In the genomic region with DNA sequence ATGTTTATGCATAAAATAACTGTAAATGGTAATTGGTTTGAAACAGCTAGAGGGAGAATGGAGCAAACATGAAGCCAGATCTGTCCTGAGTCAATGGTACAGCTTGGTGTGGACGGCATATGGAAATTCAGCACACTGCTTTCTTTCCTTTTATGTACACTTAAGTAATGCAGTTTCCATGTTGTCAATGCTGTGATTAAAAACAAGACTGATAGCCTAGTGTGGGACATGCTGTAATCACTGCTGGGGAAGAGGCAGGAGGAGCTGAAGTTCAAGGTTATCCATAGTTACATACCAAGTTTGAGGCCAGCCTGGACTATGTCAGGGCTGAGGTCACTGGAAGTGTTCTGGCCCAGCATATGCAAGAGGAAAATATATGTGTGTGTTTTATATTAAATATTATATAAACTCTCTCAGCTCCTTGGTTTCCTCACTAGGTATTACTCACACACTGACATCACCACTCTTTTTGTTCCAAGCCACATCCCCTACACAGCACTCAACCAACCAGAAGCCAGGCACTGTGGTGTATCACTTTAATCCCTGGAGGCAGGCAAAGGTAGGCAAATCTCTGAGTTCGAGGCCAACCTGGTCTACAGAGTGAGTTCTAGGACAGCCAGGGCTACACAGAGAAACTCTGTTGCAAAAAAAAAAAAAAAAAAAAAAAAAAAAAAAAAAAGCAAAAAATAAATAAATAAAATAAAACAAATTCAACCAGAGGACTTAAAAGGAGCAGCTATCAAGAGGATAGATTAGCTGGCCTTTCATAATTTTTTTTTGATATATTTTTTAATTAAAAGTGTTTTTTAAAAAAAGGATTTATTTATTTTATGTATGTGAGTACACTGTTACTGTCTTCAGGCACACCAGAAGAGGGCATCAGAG, we compare ENCODE assay signal across 25 mouse cellular contexts. TPM values are rescaled to one million over a fixed set of nuclear protein-coding genes. Genes with fewer than 3 reads are reported as not detected.
DNase-seq lines count a peak whose midpoint lies in the region; ATAC-seq and TF ChIP-seq lines count a peak whose summit lies in the region.
"Had no signal": no experiment of that assay in that cellular context is flagged by ENCODE, and none has a peak within 500 bp of the region (broad histone marks: within the 10 kb centered on the region; RNA-seq: fewer than 3 reads in every experiment).

No protein-coding gene starts in this region.

- WGBS in heart, embryonic 11.5 days (ENCODE audit: insufficient replicate concordance), result 72% methylated on average over 2 of the region's 2 CpGs
- 62% methylated on average over 2 of the region's 2 CpGs for WGBS in heart, postnatal 0 days
- WGBS in midbrain, embryonic 15.5 days, result 87% methylated on average over 2 of the region's 2 CpGs

- no peak for TF ChIP-seq EP300 in heart, postnatal 0 days (IDR thresholded peaks at IDR 0.05; ENCODE audit: low read depth)

- H3K9ac ChIP-seq in heart, embryonic 11.5 days (ENCODE audit: low read depth, low read length), result no peak overlapping the region
- no peak overlapping the region for H3K9ac ChIP-seq in heart, postnatal 0 days (replicated peaks; ENCODE audit: low read depth, low read length)
- H3K9ac ChIP-seq in midbrain, embryonic 15.5 days, result no peak overlapping the region
- H3K9ac ChIP-seq: embryonic facial prominence, embryonic 12.5 days; forebrain, embryonic 12.5 days; hindbrain, embryonic 14.5 days; limb, embryonic 15.5 days; midbrain, embryonic 12.5 days had no signal

- peak overlapping the region; percentile 18 for H3K27ac ChIP-seq in heart, embryonic 11.5 days (ENCODE audit: low read depth, low read length)
- peak overlapping the region; percentile 32 for H3K27ac ChIP-seq in heart, postnatal 0 days (ENCODE audit: low read depth)
- no peak overlapping the region for H3K27ac ChIP-seq in midbrain, embryonic 15.5 days
- H3K27ac ChIP-seq: embryonic facial prominence, embryonic 12.5 days; forebrain, embryonic 12.5 days; hindbrain, embryonic 14.5 days; left cerebral cortex, adult 2 months; limb, embryonic 15.5 days; midbrain, embryonic 12.5 days had no signal

- no peak for TF ChIP-seq CTCF in heart, postnatal 0 days (IDR thresholded peaks at IDR 0.05; ENCODE audit: low read depth)

- no peak for DNase-seq in heart, postnatal 4 days
- no peak for DNase-seq in heart, postnatal 0 days (ENCODE audit: low spot score)
- DNase-seq in heart, adult 18-20 months, result no peak
- peak; percentile 68 for DNase-seq in 416B (ENCODE audit: low read depth)
- DNase-seq in NIH3T3 (ENCODE audit: low read depth), result peak; percentile 75
- no peak for DNase-seq in right cerebral cortex, postnatal 25 days
- DNase-seq: cerebellum, adult 2 months; cerebellum, postnatal 25 days; kidney, adult 8-10 months; kidney, postnatal 10 days; lung, adult 18-20 months had no signal

- ATAC-seq in heart, embryonic 11.5 days (replicated peaks; ENCODE audit: insufficient number of reproducible peaks, low FRiP score, low TSS enrichment), result no peak
- ATAC-seq in heart, postnatal 0 days (ENCODE audit: insufficient read depth, low read depth), result no peak
- ATAC-seq in midbrain, embryonic 15.5 days (replicated peaks), result no peak

- H3K36me3 ChIP-seq in heart, embryonic 11.5 days (ENCODE audit: control insufficient read depth, insufficient read depth, low read length), result peaks cover 2% of the 10 kb centered on the region; the same call in 1 of the 2 replicates
- H3K36me3 ChIP-seq in heart, postnatal 0 days (replicated peaks; ENCODE audit: control insufficient read depth, insufficient read depth, low read length), result no peaks in the 10 kb centered on the region; the same call in none of the 2 replicates
- H3K36me3 ChIP-seq in midbrain, embryonic 15.5 days (replicated peaks), result peaks cover 3% of the 10 kb centered on the region

- H3K27me3 ChIP-seq in heart, embryonic 11.5 days (ENCODE audit: control insufficient read depth, insufficient read depth, low read length), result no peaks in the 10 kb centered on the region
- H3K27me3 ChIP-seq in heart, postnatal 0 days (ENCODE audit: control insufficient read depth, insufficient read depth, low read length), result no peaks in the 10 kb centered on the region
- H3K27me3 ChIP-seq in midbrain, embryonic 15.5 days (replicated peaks), result no peaks in the 10 kb centered on the region
- H3K27me3 ChIP-seq: embryonic facial prominence, embryonic 12.5 days; forebrain, embryonic 12.5 days; limb, embryonic 15.5 days; midbrain, embryonic 12.5 days had no signal

- no peaks in the 10 kb centered on the region for H3K9me3 ChIP-seq in heart, embryonic 11.5 days (replicated peaks; ENCODE audit: control insufficient read depth, low read length)
- no peaks in the 10 kb centered on the region for H3K9me3 ChIP-seq in heart, postnatal 0 days (replicated peaks; ENCODE audit: control insufficient read depth, low read length)
- H3K9me3 ChIP-seq in midbrain, embryonic 15.5 days, result no peaks in the 10 kb centered on the region
- H3K9me3 ChIP-seq: embryonic facial prominence, embryonic 12.5 days; forebrain, embryonic 12.5 days; limb, embryonic 15.5 days; midbrain, embryonic 12.5 days had no signal

- peaks cover 9% of the 10 kb centered on the region; the same call in 1 of the 2 replicates for H3K4me1 ChIP-seq in heart, embryonic 11.5 days (ENCODE audit: control insufficient read depth, insufficient read depth, low read length)
- H3K4me1 ChIP-seq in heart, postnatal 0 days (ENCODE audit: control insufficient read depth, insufficient read depth), result peaks cover 15% of the 10 kb centered on the region
- H3K4me1 ChIP-seq in midbrain, embryonic 15.5 days, result peaks cover 14% of the 10 kb centered on the region

- H3K4me2 ChIP-seq in heart, embryonic 11.5 days, result no peak overlapping the region
- H3K4me2 ChIP-seq in heart, postnatal 0 days (ENCODE audit: low read depth, low read length), result no peak overlapping the region
- no peak overlapping the region for H3K4me2 ChIP-seq in midbrain, embryonic 15.5 days
- H3K4me2 ChIP-seq: embryonic facial prominence, embryonic 12.5 days; forebrain, embryonic 12.5 days; hindbrain, embryonic 14.5 days; limb, embryonic 15.5 days; midbrain, embryonic 12.5 days had no signal

- no peak overlapping the region for H3K4me3 ChIP-seq in heart, embryonic 11.5 days (ENCODE audit: low read depth, low read length)
- H3K4me3 ChIP-seq in heart, postnatal 0 days (ENCODE audit: low read depth, low read length), result no peak overlapping the region
- no peak overlapping the region for H3K4me3 ChIP-seq in midbrain, embryonic 15.5 days
- H3K4me3 ChIP-seq: embryonic facial prominence, embryonic 12.5 days; forebrain, embryonic 12.5 days; left cerebral cortex, adult 2 months; limb, embryonic 15.5 days; midbrain, embryonic 12.5 days had no signal

RNA-seq across cellular contexts. Expression of a gene that starts 7.3 kb away (rescaled TPM):
- polyA plus RNA-seq in heart, embryonic 11.5 days (2014; fragmentation: Nextera tagmentation; extraction: Ambion mirVana), result 11.2 and 12.4 TPM in 2 replicates
- total RNA-seq in heart, postnatal 4 days (2021), result 10 to 100 TPM; 16.6 to 18.4 TPM
- 9.8 and 13.7 TPM in 2 replicates for total RNA-seq in heart, postnatal 0 days (2014; rRNA removed; ENCODE audit: low replicate concordance)
- polyA plus RNA-seq in heart, postnatal 0 days (2015; fragmentation: Nextera tagmentation; extraction: Ambion mirVana), result 5.1 and 5.8 TPM in 2 replicates
- total RNA-seq in heart, adult 18-20 months (2021), result 10 to 100 TPM; 12.1 to 12.6 TPM
- 21.1 and 22.6 TPM in 2 replicates for polyA plus RNA-seq in midbrain, embryonic 15.5 days (2015; fragmentation: Nextera tagmentation; extraction: Ambion mirVana)

RNA-seq across cellular contexts. Expression of a gene that starts 7.4 kb away (rescaled TPM):
- polyA plus RNA-seq in heart, embryonic 11.5 days (2014; fragmentation: Nextera tagmentation; extraction: Ambion mirVana), result 11.1 and 14.3 TPM in 2 replicates
- 1 to 10 TPM; 8.0 to 8.5 TPM for total RNA-seq in heart, postnatal 4 days (2021)
- total RNA-seq in heart, postnatal 0 days (2014; rRNA removed; ENCODE audit: low replicate concordance), result 3.6 and 5.8 TPM in 2 replicates
- 10.3 and 11.7 TPM in 2 replicates for polyA plus RNA-seq in heart, postnatal 0 days (2015; fragmentation: Nextera tagmentation; extraction: Ambion mirVana)
- total RNA-seq in heart, adult 18-20 months (2021), result 1 to 10 TPM; 6.9 to 7.4 TPM
- polyA plus RNA-seq in midbrain, embryonic 15.5 days (2015; fragmentation: Nextera tagmentation; extraction: Ambion mirVana), result 13.7 and 15.6 TPM in 2 replicates

RNA-seq across cellular contexts. Expression of a gene that starts 31.6 kb away (rescaled TPM):
- polyA plus RNA-seq in heart, embryonic 11.5 days (2014; fragmentation: Nextera tagmentation; extraction: Ambion mirVana), result not detected in 2 replicates
- 1 to 10 TPM; 2.1 to 2.9 TPM for total RNA-seq in heart, postnatal 4 days (2021)
- total RNA-seq in heart, postnatal 0 days (2014; rRNA removed; ENCODE audit: low replicate concordance), result 0.15 and 0.31 TPM in 2 replicates
- polyA plus RNA-seq in heart, postnatal 0 days (2015; fragmentation: Nextera tagmentation; extraction: Ambion mirVana), result 2.8 and 3.1 TPM in 2 replicates
- 10 to 100 TPM; 22.5 to 25.3 TPM for total RNA-seq in heart, adult 18-20 months (2021)
- 0.13 TPM in 1 of 2 replicates, not detected in the other for polyA plus RNA-seq in midbrain, embryonic 15.5 days (2015; fragmentation: Nextera tagmentation; extraction: Ambion mirVana)
- total RNA-seq: left cerebral cortex, postnatal 36 days; megakaryocyte, adult 5-6 weeks; monocyte, adult 5-6 weeks; neutrophil, adult 5-6 weeks had no signal
- polyA plus RNA-seq: embryonic facial prominence, embryonic 12.5 days; forebrain, embryonic 12.5 days; intestine, embryonic 14.5 days; limb, embryonic 15.5 days; midbrain, embryonic 12.5 days; thymus, postnatal 0 days had no signal

RNA-seq across cellular contexts. Expression of a gene that starts 37.6 kb away (rescaled TPM):
- polyA plus RNA-seq in heart, embryonic 11.5 days (2014; fragmentation: Nextera tagmentation; extraction: Ambion mirVana), result 17.3 and 18.7 TPM in 2 replicates
- total RNA-seq in heart, postnatal 4 days (2021), result 10 to 100 TPM; 22.2 to 23.6 TPM
- total RNA-seq in heart, postnatal 0 days (2014; rRNA removed; ENCODE audit: low replicate concordance), result 19.1 and 30.1 TPM in 2 replicates
- polyA plus RNA-seq in heart, postnatal 0 days (2015; fragmentation: Nextera tagmentation; extraction: Ambion mirVana), result 14.1 and 14.8 TPM in 2 replicates
- total RNA-seq in heart, adult 18-20 months (2021), result 10 to 100 TPM; 12.6 to 12.8 TPM
- 28.4 and 30.5 TPM in 2 replicates for polyA plus RNA-seq in midbrain, embryonic 15.5 days (2015; fragmentation: Nextera tagmentation; extraction: Ambion mirVana)

Comparison
In these comparisons a context has a peak if more than half of its experiments do, and no peak if none do; other contexts are left out.
1. RNA of a gene that starts 31.6 kb away (total RNA-seq): 22.5 to 25.3 TPM in heart, adult 18-20 months; 2.1 to 2.9 TPM in heart, postnatal 4 days and 0.15 to 0.31 TPM in heart, postnatal 0 days; every median in the first group is over 4 times any median in the second.
2. DNase-seq: peak in 416B (single experiment) and NIH3T3 (single experiment); none in heart, postnatal 4 days (single experiment), heart, postnatal 0 days (single experiment), heart, adult 18-20 months (0 of 2) and right cerebral cortex, postnatal 25 days (single experiment).